Mouse (Mus musculus) CH12.LX (cell line): Measurements from ENCODE around the gene Abcd1.

Source experiments
- CHD2 ChIP-seq: IDR thresholded peaks from 2 replicates; pipeline ENCODE4 v1.6.1; 2011; ENCODE audit warnings: low read length, improper control_type of control experiment
- EP300 ChIP-seq: IDR thresholded peaks from 2 replicates; pipeline ENCODE4 v1.6.1; 2011; ENCODE audit warnings: low read length, improper control_type of control experiment
- KAT2A ChIP-seq: IDR thresholded peaks from 2 replicates; pipeline ENCODE4 v1.6.1; 2012; ENCODE audit warnings: low read length, improper control_type of control experiment, inconsistent platforms; ENCODE audit not compliant: insufficient replicate concordance
- NRF1 ChIP-seq: IDR thresholded peaks from 2 replicates; pipeline ENCODE4 v1.6.1; 2014; ENCODE audit warnings: low read depth, mild to moderate bottlenecking, inconsistent platforms, low read length, improper control_type of control experiment, moderate library complexity
- PAX5 ChIP-seq: IDR thresholded peaks from 2 replicates; pipeline ENCODE4 v1.6.1; 2012; ENCODE audit warnings: low read length, inconsistent platforms, mixed read lengths
- POLR2A ChIP-seq: IDR thresholded peaks from 2 replicates; pipeline ENCODE4 v1.6.1; 2011; ENCODE audit warnings: low read depth, mild to moderate bottlenecking, improper control_type of control experiment, low read length
- POLR2AphosphoS2 ChIP-seq: IDR thresholded peaks from 2 replicates; pipeline ENCODE4 v1.6.1; 2011; ENCODE audit warnings: low read depth, low read length, improper control_type of control experiment
- ZNF384 ChIP-seq: IDR thresholded peaks from 2 replicates; pipeline ENCODE4 v1.6.1; 2012; ENCODE audit warnings: low read depth, low read length, improper control_type of control experiment, inconsistent platforms

- TF ChIP-seq KAT2A, result no peak
- TF ChIP-seq CHD2, result no peak
- TF ChIP-seq NRF1, result no peak
- no peak for TF ChIP-seq EP300
- TF ChIP-seq POLR2A, result no peak
- TF ChIP-seq ZNF384, result no peak
- TF ChIP-seq POLR2AphosphoS2, result no peak
- TF ChIP-seq PAX5, result no peak
These were observed 22.8 kb downstream of the Abcd1 start for GRCm38 (mm10) chrX:73739151-73739550.
